Mouse (Mus musculus) embryonic facial prominence, embryonic 11.5 days (tissue): ENCODE results near the gene Bpifa2. TPM values are rescaled to one million over a fixed set of nuclear protein-coding genes. Genes with fewer than 3 reads are reported as not detected.

Experiments
- ATAC-seq: fragments of 200-750 bp; cut with Nextera tagmentation; replicated peaks from 2 replicates; pipeline ENCODE4 v1.8.0; 2017; ENCODE audit warnings: low read depth; ENCODE audit not compliant: insufficient number of reproducible peaks, low FRiP score, low TSS enrichment
- DNase-seq: peaks from one replicate; pipeline ENCODE4 v3.0.0-alpha.2; 2015; ENCODE audit warnings: low spot score
- H3K27ac ChIP-seq: fragments of 300-500 bp; sonication (generic); replicated peaks from 2 replicates; pipeline ENCODE4 v1.5.1; 2014; ENCODE audit warnings: mild to moderate bottlenecking, low read depth, low read length, control low read depth
- H3K27me3 ChIP-seq: fragments of 300-500 bp; sonication (generic); 2 replicates; pipeline ENCODE4 v1.6.1; 2014; ENCODE audit warnings: mild to moderate bottlenecking, low read length, moderate library complexity, mixed read lengths; ENCODE audit not compliant: control insufficient read depth, insufficient read depth
- H3K36me3 ChIP-seq: fragments of 300-500 bp; sonication (generic); replicated peaks from 2 replicates; pipeline ENCODE4 v1.6.1; 2014; ENCODE audit warnings: low read depth, mild to moderate bottlenecking, low read length, moderate library complexity, mixed read lengths; ENCODE audit not compliant: control insufficient read depth, insufficient read depth
- H3K4me1 ChIP-seq: fragments of 300-500 bp; sonication (generic); 2 replicates; pipeline ENCODE4 v1.6.1; 2014; ENCODE audit warnings: low read length, mixed read lengths; ENCODE audit not compliant: control insufficient read depth, insufficient read depth
- H3K4me2 ChIP-seq: fragments of 300-500 bp; sonication (generic); 2 replicates; pipeline ENCODE4 v1.6.1; 2014; ENCODE audit warnings: low read depth, mild to moderate bottlenecking, control low read depth, low read length, moderate library complexity
- H3K4me3 ChIP-seq: fragments of 300-500 bp; sonication (generic); 2 replicates; pipeline ENCODE4 v1.5.1; 2014; ENCODE audit warnings: low read depth, low read length, control low read depth
- H3K9ac ChIP-seq: fragments of 300-500 bp; sonication (generic); replicated peaks from 2 replicates; pipeline ENCODE4 v1.6.1; 2014; ENCODE audit warnings: mild to moderate bottlenecking, control low read depth, low read length
- H3K9me3 ChIP-seq: fragments of 300-500 bp; sonication (generic); replicated peaks from 2 replicates; pipeline ENCODE4 v1.6.1; 2016; ENCODE audit warnings: mild to moderate bottlenecking, low read length, inconsistent platforms, mixed read lengths; ENCODE audit not compliant: control insufficient read depth
- WGBS: fragments of 180-500 bp; shearing (Covaris S2); extraction: QIAGEN DNeasy Blood & Tissue Kit; methylation state at CpG from one replicate; pipeline ENCODE4 v1.1.7; 2014; 5-methylcytosine and 5-hydroxymethylcytosine counted together
- polyA plus RNA-seq: library from polyadenylated mRNA; unstranded; fragments of >200 nt; fragmentation: Nextera tagmentation; extraction: Ambion mirVana; gene quantifications from 2 replicates; pipeline ENCODE4 v1.2.1, GENCODE M21; 2014

The Bpifa2 gene
- not detected in 2 replicates for polyA plus RNA-seq

- H3K9ac ChIP-seq = no peak within 1 kb of the TSS
- DNase-seq (no peak), ATAC-seq (no peak)
- no peaks in the 10 kb centered on the region for H3K36me3 ChIP-seq
- H3K4me3 ChIP-seq = no peak within 1 kb of the TSS
- H3K9me3 ChIP-seq = no peaks in the 10 kb centered on the region
- 83% methylated on average over 3 of the region's 3 CpGs for WGBS
- H3K27ac ChIP-seq = no peak within 1 kb of the TSS
- no peaks in the 10 kb centered on the region for H3K4me1 ChIP-seq
- no peaks in the 10 kb centered on the region for H3K27me3 ChIP-seq
- no peak within 1 kb of the TSS for H3K4me2 ChIP-seq
Measured at GRCm38 (mm10) chr2:154007965-154008364, at the start of gene Bpifa2. Gene Bpifa2 (plus strand): TSS chr2:154008265.

- H3K4me1 ChIP-seq = no peaks in the 10 kb centered on the region
- no peak overlapping the region for H3K27ac ChIP-seq
- H3K27me3 ChIP-seq = no peaks in the 10 kb centered on the region
- H3K36me3 ChIP-seq = no peaks in the 10 kb centered on the region
- 72% methylated on average over 4 of the region's 4 CpGs for WGBS
- no peak overlapping the region for H3K4me3 ChIP-seq
- no peak overlapping the region for H3K4me2 ChIP-seq
- ATAC-seq (no peak), DNase-seq (no peak)
- no peak overlapping the region for H3K9ac ChIP-seq
- no peaks in the 10 kb centered on the region for H3K9me3 ChIP-seq
Measured at GRCm38 (mm10) chr2:153962821-153963331, 45.2 kb upstream of the Bpifa2 start.

GRCm38 (mm10) chr2:153963334-153963733 is 44.7 kb upstream of the Bpifa2 start:
- H3K36me3 ChIP-seq = no peaks in the 10 kb centered on the region
- ATAC-seq (no peak), DNase-seq (no peak)
- H3K9ac ChIP-seq = no peak overlapping the region
- H3K4me2 ChIP-seq = no peak overlapping the region
- H3K4me3 ChIP-seq = no peak overlapping the region
- no peaks in the 10 kb centered on the region for H3K4me1 ChIP-seq
- H3K27ac ChIP-seq = no peak overlapping the region
- H3K9me3 ChIP-seq = no peaks in the 10 kb centered on the region
- 93% methylated on average over 1 of the region's 1 CpGs for WGBS
- H3K27me3 ChIP-seq = no peaks in the 10 kb centered on the region

DNA sequence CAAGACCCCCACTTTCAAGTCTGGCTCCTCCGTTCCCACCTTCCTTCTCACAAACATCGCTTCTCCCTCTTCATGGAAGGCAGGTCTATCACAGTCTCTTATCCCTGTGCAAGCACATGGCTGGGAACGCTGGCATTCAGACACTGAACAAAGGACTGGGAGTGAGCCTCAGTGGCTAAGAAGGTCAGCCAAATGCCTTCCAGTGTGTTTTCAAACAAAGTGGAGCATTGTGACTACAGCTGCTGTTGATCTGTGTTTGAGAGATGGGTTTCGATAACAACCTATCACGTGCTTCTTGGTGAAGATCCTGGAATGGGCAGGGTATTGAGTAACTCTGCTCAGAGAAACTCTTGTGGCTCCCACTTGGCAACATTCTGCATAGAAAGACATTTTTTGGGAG is 37.8 kb upstream of the Bpifa2 start:
- H3K4me3 ChIP-seq = no peak overlapping the region
- H3K27ac ChIP-seq = no peak overlapping the region
- no peaks in the 10 kb centered on the region for H3K9me3 ChIP-seq
- H3K9ac ChIP-seq = no peak overlapping the region
- ATAC-seq (no peak), DNase-seq (peak; percentile 11)
- no peaks in the 10 kb centered on the region for H3K36me3 ChIP-seq
- no peaks in the 10 kb centered on the region for H3K4me1 ChIP-seq
- 46% methylated on average over 5 of the region's 5 CpGs for WGBS
- H3K27me3 ChIP-seq = no peaks in the 10 kb centered on the region
- H3K4me2 ChIP-seq = no peak overlapping the region

GRCm38 (mm10) chr2:153974582-153974981 is 33.5 kb upstream of the Bpifa2 start, which contains the start of gene Bpifa6:
Gene Bpifa6 (plus strand): TSS chr2:153974945.
- H3K27me3 ChIP-seq = no peaks in the 10 kb centered on the region
- H3K4me2 ChIP-seq = no peak within 1 kb of the TSS
- no peak within 1 kb of the TSS for H3K9ac ChIP-seq
- no peak within 1 kb of the TSS for H3K4me3 ChIP-seq
- H3K27ac ChIP-seq = no peak within 1 kb of the TSS
- H3K4me1 ChIP-seq = no peaks in the 10 kb centered on the region
- H3K9me3 ChIP-seq = no peaks in the 10 kb centered on the region
- ATAC-seq (no peak), DNase-seq (peak; percentile 4)
- H3K36me3 ChIP-seq = no peaks in the 10 kb centered on the region
- WGBS = 58% methylated on average over 5 of the region's 5 CpGs

DNA sequence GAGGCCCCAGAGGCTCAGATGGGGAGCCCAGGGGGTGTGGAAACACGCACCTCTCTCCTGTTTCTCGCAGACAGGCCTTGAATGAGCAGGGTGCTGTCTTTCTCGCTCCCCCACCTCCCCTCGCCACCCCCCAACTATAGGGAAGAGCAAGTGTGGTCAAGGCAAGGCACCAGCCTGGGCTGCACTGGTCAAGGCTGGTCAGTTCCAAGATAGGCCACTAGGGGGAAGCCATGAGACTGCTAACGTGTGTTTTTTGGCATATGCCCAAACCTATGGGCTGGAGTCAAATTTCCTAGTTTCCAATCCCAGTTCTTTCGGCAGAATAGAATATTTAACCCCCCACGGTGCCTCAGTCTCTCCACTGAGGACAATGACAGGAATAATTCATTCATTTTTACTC is 12.3 kb upstream of the Bpifa2 start:
- WGBS = 4% methylated on average over 6 of the region's 7 CpGs
- H3K9ac ChIP-seq = no peak overlapping the region
- no peaks in the 10 kb centered on the region for H3K36me3 ChIP-seq
- no peaks in the 10 kb centered on the region for H3K9me3 ChIP-seq
- ATAC-seq = peak; percentile 79
- no peaks in the 10 kb centered on the region for H3K4me1 ChIP-seq
- H3K27me3 ChIP-seq = no peaks in the 10 kb centered on the region
- DNase-seq = peak; percentile 89
- no peak overlapping the region for H3K27ac ChIP-seq
- no peak overlapping the region for H3K4me2 ChIP-seq
- no peak overlapping the region for H3K4me3 ChIP-seq

- Histone ChIP-seq H3K9me3 (no peaks in the 10 kb centered on the region), H3K36me3 (no peaks in the 10 kb centered on the region), H3K27me3 (no peaks in the 10 kb centered on the region), H3K4me3 (no peak overlapping the region), H3K27ac (no peak overlapping the region), H3K4me2 (no peak overlapping the region), H3K4me1 (no peaks in the 10 kb centered on the region), H3K9ac (no peak overlapping the region)
- 76% methylated on average over 3 of the region's 3 CpGs for WGBS
- ATAC-seq (no peak), DNase-seq (no peak)
Measured at GRCm38 (mm10) chr2:154000501-154000900, 7.6 kb upstream of the Bpifa2 start.

GRCm38 (mm10) chr2:154001056-154001455 is 7.0 kb upstream of the Bpifa2 start:
- no peak overlapping the region for H3K4me3 ChIP-seq
- no peaks in the 10 kb centered on the region for H3K9me3 ChIP-seq
- DNase-seq (no peak), ATAC-seq (no peak)
- H3K4me1 ChIP-seq = no peaks in the 10 kb centered on the region
- H3K9ac ChIP-seq = no peak overlapping the region
- H3K27me3 ChIP-seq = no peaks in the 10 kb centered on the region
- H3K36me3 ChIP-seq = no peaks in the 10 kb centered on the region
- H3K4me2 ChIP-seq = no peak overlapping the region
- H3K27ac ChIP-seq = no peak overlapping the region
